Mouse (Mus musculus): ENCODE results near the gene Rtl10.
"Not testable (repeated sequence)": the region's sequence is repeated elsewhere in the genome, so short reads cannot be mapped to it uniquely, and the experiment has no call there.

The Rtl10 gene

GRCm38 (mm10) chr16:18483839-18484238, 14.9 kb upstream of the Rtl10 start:
- DNase-seq (ENCODE audit: low spot score), result no peak

- DNase-seq (ENCODE audit: low spot score), result no peak
Observed at GRCm38 (mm10) chr16:18484386-18484785, 14.3 kb upstream of the Rtl10 start.

GRCm38 (mm10) chr16:18484794-18485435, 13.8 kb upstream of the Rtl10 start:
- DNase-seq (ENCODE audit: low spot score), result no peak

- DNase-seq (ENCODE audit: low spot score), result no peak
Observed at GRCm38 (mm10) chr16:18486126-18486525, 12.6 kb upstream of the Rtl10 start.

- DNase-seq (ENCODE audit: low spot score), result no peak
Observed at GRCm38 (mm10) chr16:18490281-18490680, 8.4 kb upstream of the Rtl10 start.

- no peak for DNase-seq (ENCODE audit: low spot score)
Observed at GRCm38 (mm10) chr16:18490894-18491293, 7.8 kb upstream of the Rtl10 start.

- no peak for DNase-seq (ENCODE audit: low spot score)
Observed at GRCm38 (mm10) chr16:18497865-18498515, 711 bp upstream of the Rtl10 start.

- peak; percentile 23 for DNase-seq (ENCODE audit: low spot score)
Observed at GRCm38 (mm10) chr16:18498996-18499395, 295 bp downstream of the Rtl10 start.

- no peak for DNase-seq (ENCODE audit: low spot score)
Observed at GRCm38 (mm10) chr16:18501531-18501930, 2.8 kb downstream of the Rtl10 start.

GRCm38 (mm10) chr16:18503566-18504342, 5.1 kb downstream of the Rtl10 start:
- DNase-seq (ENCODE audit: low spot score), result no peak

GRCm38 (mm10) chr16:18506524-18507199, 8.0 kb downstream of the Rtl10 start:
- DNase-seq (ENCODE audit: low spot score), result no peak

GRCm38 (mm10) chr16:18507200-18507549, 8.5 kb downstream of the Rtl10 start:
- no peak for DNase-seq (ENCODE audit: low spot score)

- DNase-seq (ENCODE audit: low spot score), result no peak
Observed at GRCm38 (mm10) chr16:18511741-18512140, 13.0 kb downstream of the Rtl10 start.

GRCm38 (mm10) chr16:18513508-18513907, 14.8 kb downstream of the Rtl10 start:
- DNase-seq (ENCODE audit: low spot score), result no peak

- DNase-seq (ENCODE audit: low spot score), result no peak
Observed at GRCm38 (mm10) chr16:18518091-18518490, 19.4 kb downstream of the Rtl10 start.

GRCm38 (mm10) chr16:18523563-18524245, 25.0 kb downstream of the Rtl10 start:
- DNase-seq (ENCODE audit: low spot score), result no peak

- DNase-seq (ENCODE audit: low spot score), result no peak
Observed at GRCm38 (mm10) chr16:18528656-18529055, 30.0 kb downstream of the Rtl10 start.

- not testable (repeated sequence) for DNase-seq (ENCODE audit: low spot score)
Observed at GRCm38 (mm10) chr16:18533061-18533460, 34.4 kb downstream of the Rtl10 start.

- no peak for DNase-seq (ENCODE audit: low spot score)
Observed at GRCm38 (mm10) chr16:18537407-18537990, 38.8 kb downstream of the Rtl10 start.

- DNase-seq (ENCODE audit: low spot score), result no peak
Observed at GRCm38 (mm10) chr16:18539281-18539680, 40.6 kb downstream of the Rtl10 start.

- DNase-seq (ENCODE audit: low spot score), result no peak
Observed at GRCm38 (mm10) chr16:18543151-18543829, 44.6 kb downstream of the Rtl10 start.
